Mouse (Mus musculus): ENCODE measurements around the gene Aox1.
"Not testable (repeated sequence)": the region's sequence is repeated elsewhere in the genome, so short reads cannot be mapped to it uniquely, and the experiment has no call there.

The Aox1 gene

DNA sequence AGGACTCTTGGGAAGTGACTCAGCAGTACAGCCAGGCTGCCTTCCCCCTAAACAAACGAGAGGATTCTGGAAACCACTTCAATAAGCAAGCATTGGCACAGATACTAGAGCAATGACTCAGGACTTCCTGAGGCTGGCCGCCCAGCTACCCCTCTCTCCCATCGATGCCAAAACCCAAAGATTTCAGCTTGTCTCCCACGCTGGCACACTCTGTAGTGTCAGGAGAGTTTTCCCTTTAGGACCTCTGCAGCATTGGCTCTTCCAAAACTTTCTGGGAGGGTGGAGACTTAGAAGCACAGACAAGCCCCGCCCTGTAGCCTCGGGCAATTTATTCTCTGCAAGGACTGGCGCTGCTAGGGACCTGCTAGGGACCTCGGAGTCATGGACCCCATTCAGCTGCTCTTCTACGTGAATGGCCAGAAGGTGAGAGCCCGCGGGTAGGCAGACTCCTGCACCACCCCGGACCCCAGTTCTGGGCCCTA lies at the start of gene Aox1:
Gene Aox1 (plus strand): TSS at position 296 of the 482 bp plus-strand sequence.
- no peak for DNase-seq

- DNase-seq = no peak
These were observed 40.6 kb upstream of the Aox1 start for GRCm38 (mm10) chr1:57989052-57989600.

DNA sequence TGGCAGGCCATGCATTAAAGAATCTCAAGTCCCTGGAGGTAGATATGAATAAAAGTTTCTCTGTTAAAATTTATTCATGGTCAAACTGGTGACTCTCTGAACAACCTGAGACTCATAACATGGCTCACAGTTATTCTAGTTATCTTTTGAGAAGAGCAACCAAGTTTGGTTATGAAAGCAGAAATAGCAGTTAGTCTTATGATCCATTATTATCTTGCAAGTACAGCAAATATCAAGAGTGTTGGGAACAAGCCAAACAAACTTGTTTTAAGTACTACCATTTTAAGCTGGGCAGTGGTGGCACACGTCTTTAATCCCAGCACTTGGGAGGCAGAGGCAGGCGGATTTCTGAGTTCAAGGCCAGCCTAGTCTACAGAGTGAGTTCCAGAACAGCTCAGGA lies 38.5 kb upstream of the Aox1 start:
- DNase-seq = no peak

DNA sequence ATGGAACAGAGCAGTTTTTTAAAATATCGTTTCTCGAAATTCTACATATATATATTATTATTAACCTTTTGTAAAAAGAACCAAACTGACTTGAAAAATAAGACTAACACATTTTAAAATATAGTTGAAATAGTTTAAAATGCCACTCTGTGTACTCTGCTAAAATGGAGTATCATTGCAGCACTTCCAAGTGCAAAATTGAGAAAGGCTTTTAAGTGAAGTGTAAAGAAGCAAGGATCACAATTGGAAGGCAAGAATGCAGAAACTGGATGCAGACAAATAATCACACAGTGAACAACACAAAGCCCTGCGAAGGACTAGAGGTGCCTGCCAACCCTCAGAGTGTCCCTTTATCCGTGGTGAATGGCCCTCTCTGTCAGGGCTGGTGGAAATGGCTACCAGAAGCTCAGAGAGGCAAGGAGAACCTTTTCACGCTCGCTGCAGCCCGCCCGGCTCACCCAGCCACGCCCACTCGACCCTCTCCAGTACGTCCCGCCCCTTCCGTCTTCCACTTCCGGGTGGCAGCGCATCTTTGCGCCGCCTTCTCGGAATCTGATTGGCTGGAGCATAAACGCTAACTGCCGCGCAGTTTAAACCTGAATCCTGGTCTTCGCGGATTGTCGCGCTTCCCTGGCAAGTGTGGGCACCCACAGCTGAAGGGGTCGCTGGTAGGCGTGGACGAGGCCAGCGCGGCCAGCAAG lies 34.1 kb upstream of the Aox1 start, which contains the start of gene Sgo2a:
Gene Sgo2a (plus strand): TSS at position 540 of the 701 bp plus-strand sequence.
- DNase-seq = peak; percentile 93

- DNase-seq = no peak
These were observed 33.6 kb upstream of the Aox1 start for GRCm38 (mm10) chr1:57996133-57996615.

DNA sequence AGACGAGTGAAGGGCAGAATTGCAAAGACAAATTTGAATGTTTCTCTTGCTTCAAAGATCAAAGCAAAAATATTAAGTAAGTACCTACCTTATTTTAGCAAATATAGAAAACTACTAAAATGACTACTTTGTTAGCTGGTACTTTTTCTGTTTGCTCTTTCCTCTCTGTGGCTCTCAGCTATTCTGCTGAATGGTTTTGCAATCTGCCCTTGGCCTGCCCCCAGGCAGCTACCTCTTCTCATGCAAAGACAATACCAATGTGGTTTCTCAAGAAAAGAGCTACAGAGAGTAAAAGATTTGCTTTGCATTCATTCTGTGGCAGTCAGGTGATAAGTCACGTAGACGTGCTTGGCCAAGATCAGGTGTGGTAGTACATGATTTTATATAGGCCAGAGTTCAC lies 31.6 kb upstream of the Aox1 start:
- no peak for DNase-seq

GRCm38 (mm10) chr1:58006388-58006787 lies 23.3 kb upstream of the Aox1 start:
- not testable (repeated sequence) for DNase-seq

DNA sequence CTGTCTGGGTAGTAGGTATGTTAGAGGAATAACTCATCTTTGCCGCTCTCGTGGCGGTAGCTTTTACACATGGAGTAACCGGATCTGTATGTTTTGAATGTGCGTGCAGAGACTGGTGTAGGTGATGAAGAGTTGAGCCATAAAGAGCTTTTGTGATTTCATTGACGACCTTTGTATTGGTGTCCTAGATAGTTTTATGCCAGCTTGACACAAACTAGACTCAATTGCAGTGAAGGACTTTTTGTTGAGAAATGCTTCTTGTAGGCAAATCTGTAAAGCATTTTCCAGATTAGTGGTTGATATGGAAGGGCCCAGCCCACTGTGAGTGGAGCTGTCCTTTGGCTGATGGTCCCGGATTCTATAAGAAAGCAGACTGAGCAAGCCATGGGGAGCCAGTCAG lies 10.9 kb upstream of the Aox1 start, which contains the start of gene Kctd18:
Gene Kctd18 (minus strand): TSS at position 101 of the 400 bp plus-strand sequence.
- no peak for DNase-seq

- no peak for DNase-seq
These were observed 2.0 kb upstream of the Aox1 start for GRCm38 (mm10) chr1:58027707-58028106.

DNA sequence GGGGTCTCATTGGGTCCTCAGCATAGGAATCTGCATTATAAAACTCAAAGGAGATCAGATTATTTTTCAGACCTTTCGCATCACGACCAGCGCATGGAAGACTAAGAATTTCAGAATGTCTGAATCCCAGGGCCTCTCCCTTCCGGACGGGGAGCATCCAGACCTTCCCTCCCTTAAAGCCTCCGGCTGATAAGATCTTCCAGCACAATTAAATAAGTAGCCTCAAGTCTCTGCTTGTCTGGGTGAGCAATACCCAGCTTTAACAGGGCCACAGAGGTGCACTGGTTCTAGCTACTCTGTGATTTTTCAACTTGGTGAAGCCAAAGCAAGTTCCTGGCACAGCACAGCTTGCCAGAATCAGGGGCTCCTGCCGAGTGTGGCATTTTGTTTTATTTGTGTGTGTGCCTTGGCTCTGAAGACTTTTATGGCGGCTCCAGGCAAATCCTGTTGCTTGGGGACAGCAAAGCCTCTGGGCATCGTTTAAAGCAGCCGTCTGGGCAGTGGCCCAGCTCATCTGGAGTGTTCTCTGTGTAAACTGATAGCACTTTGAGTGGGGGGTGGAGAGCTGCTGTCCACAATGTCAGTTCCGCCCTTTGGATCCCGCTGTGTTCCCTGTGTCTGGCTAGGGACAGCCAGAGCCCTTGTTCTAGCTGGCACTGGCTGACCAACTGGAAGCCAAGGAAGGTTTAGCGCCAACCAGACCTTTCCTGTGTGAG lies 583 bp downstream of the Aox1 start:
- DNase-seq = no peak

GRCm38 (mm10) chr1:58031160-58031769 lies 1.5 kb downstream of the Aox1 start:
- DNase-seq = peak; percentile 68

DNA sequence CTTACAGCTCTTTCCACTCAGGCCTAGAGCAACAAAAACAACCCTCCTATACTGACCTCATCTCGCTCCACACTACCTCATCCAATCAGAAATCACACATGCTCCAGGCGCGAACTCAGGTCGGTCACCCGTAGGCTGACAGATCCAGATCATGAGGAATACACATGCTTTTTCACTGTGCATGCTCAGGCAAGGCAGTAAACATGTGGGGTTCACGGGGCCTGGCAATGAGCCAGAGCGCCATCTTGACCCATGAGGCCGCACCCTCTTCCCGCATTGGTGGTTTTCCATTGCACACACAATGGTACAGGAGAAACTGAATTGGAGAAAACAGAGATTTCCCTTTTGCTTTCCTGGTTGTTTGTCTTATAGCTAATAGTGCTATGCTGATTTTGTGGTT lies 7.6 kb downstream of the Aox1 start:
- not testable (repeated sequence) for DNase-seq

GRCm38 (mm10) chr1:58045076-58045475 lies 15.3 kb downstream of the Aox1 start:
- DNase-seq = no peak

DNA sequence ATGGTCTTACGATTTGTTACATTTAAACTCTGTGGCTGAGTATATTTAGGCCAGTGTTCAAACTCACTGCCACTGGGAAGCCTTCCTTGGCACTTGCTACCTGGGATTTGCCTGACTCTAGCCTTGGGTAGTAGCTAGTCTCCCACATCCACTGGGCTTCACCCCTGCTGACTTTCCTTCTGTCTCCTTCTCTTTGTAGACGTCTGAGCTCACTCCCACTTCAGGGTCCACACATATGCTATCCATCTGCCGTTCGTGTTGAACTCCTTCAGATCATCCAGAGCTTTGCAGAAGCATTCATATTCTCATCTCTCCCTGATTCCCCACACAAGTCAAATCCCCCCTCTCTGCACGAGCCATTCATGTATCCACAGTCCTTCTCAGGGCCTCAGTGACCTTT lies 15.8 kb downstream of the Aox1 start:
- DNase-seq = no peak

- no peak for DNase-seq
These were observed 17.1 kb downstream of the Aox1 start for GRCm38 (mm10) chr1:58046721-58047290.

DNA sequence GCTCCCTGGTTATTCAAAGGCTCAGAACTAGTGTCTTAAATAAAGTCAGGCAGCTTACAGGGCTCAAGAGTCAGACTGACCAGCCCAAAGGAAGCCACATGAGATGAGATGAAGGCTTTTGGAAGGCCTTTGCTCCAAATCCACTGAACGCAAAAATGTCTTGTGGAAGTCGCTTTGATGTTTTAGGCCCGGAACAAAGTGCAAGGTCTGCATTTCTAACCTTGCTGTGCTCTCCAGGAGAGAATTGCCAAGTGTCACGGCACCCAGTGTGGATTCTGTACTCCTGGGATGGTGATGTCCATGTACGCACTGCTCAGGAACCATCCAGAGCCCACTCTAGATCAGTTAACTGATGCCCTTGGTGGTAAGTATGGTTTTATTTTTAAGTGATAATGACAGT lies 19.4 kb downstream of the Aox1 start:
- no peak for DNase-seq

- no peak for DNase-seq
These were observed 25.9 kb downstream of the Aox1 start for GRCm38 (mm10) chr1:58055598-58055997.

GRCm38 (mm10) chr1:58056074-58056807 lies 26.5 kb downstream of the Aox1 start:
- DNase-seq = no peak

GRCm38 (mm10) chr1:58056939-58057338 lies 27.2 kb downstream of the Aox1 start:
- DNase-seq = no peak

DNA sequence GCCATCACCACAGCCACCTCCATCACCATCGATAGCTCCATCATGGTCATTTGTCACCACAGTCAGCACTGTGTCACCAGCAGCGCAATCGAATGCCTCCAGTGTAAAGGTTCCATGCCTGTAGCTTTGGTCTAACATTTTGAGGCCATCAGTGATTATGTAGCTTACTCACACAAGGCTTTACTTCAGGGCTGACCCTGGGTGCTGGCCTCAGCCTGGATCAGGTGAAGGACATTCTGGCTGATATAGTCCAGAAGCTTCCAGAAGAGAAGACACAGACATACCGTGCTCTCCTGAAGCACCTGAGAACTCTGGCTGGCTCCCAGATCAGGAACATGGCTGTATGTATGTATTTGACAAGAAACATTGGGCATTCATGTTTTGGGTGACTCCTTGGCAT lies 29.1 kb downstream of the Aox1 start:
- DNase-seq = no peak

DNA sequence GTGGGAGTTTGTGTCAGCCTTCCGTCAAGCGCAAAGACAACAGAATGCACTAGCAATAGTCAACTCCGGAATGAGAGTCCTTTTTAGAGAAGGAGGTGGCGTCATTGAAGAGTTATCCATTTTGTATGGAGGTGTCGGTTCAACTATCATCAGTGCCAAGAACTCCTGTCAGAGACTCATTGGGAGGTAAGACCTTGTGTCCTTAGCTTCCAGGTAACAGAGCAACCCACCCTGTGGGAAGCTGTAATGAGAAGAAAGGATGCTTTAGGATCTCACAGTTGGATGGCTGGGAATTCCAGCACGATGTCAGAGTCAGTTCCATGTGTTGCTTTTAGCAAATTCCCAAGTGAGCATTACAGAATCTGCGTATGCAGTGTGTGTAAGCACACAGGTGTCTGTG lies 32.4 kb downstream of the Aox1 start:
- DNase-seq = no peak

- DNase-seq = no peak
These were observed 35.4 kb downstream of the Aox1 start for GRCm38 (mm10) chr1:58065151-58065550.

All from thymus, postnatal 25 days (tissue).